Mouse (Mus musculus) CH12F3 (cell line): Measurements from ENCODE around the gene Trim67.

Source experiments
- in situ Hi-C: fragments of 300-500 bp; cut with MboI; formaldehyde crosslinking; loops from 2 replicates; pipeline ENCODE4 v1.14.3; 2020; ENCODE audit warnings: low sequenced_read_pairs

The Trim67 gene

DNA sequence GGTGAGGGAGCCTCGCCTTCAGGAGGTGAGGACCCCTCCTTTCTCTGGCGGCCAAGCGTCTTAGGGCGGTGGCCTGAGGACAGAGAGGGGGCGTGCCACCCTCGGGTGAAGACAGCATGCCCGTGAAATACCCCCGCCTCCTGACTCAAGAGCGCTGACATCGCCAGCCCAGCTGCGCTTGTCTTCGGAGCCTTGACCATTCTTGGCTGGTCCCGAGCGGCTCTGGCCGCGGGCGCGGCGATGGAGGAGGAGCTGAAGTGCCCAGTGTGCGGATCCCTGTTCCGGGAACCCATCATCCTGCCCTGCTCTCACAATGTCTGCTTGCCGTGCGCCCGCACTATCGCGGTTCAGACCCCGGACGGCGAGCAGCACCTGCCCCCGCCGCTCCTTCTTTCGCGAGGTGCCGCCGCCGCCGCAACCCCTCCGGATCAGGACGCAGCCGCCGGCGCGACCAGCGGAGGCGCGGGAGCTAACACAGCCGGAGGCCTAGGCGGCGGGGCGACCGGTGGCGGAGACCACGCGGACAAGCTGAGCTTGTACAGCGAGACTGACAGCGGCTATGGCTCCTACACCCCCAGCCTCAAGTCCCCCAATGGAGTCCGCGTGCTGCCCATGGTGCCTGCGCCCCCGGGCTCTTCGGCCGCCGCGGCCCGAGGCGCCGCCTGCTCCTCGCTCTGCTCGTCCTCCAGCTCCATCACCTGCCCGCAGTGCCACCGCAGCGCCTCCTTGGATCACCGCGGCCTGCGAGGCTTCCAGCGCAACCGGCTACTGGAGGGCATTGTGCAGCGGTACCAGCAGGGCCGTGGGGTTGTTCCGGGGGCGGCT, 981 bp downstream of the Trim67 start:
- in situ Hi-C loops = no loop called here

- in situ Hi-C loops = no loop called here
These were observed 1.5 kb downstream of the Trim67 start for GRCm38 (mm10) chr8:124794486-124794780.

DNA sequence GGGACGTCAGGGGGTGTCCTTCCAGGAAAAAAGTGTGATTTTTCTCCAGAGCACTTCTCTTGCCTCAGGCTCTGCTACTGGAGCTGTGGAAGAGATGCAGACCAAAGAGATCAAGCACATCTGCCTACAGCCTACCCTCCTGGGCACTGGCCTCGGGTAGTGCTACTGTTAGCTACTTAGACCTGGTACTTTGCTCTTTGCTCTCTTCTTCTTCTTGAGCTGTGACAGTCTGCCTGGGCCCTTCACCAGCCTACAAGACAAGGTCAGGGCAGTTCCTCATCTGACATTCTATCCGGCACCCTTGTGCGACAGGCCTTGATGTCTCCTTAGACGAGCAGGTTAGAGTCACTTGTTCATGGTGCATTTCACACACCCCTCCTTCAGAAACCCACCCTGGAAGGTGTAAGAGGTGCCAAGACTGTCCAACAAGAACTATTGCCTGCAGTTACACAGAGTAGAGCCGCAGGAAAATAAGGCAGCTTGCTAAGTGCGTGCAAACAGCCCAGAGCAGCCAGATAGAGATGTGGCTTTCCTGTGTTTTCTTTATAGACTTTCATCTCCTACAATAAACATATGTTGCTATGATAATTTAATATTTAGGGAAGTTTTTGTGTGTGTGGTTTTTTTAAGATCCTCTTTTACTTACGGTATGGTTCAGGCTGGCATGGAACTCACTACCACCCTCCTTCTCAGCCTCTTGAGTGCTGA, 3.0 kb downstream of the Trim67 start:
- in situ Hi-C loops = no loop called here

- in situ Hi-C loops = no loop called here
These were observed 7.7 kb downstream of the Trim67 start for GRCm38 (mm10) chr8:124800542-124800941.

GRCm38 (mm10) chr8:124803824-124804702, 11.2 kb downstream of the Trim67 start:
- in situ Hi-C loops = no loop called here

DNA sequence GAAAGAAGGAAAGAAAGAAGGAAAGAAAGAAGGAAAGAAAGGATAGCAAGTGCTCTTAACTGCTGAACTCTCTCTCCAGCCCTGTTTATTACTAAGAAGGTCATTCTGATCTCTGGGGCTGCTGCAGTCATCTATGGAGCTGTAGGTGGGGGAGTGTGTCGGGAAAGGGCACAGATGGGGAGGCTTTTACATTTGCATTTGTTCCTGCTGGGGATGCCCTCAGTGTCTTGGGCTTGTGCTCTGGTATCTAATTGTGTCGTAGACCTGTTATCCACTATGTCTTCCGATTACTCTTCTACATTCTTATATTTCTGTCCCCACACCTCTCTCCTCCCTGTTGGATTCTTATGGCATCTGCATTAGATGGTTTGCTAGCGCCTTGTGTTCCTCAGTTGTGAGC, 13.1 kb downstream of the Trim67 start:
- in situ Hi-C loops = no loop called here

DNA sequence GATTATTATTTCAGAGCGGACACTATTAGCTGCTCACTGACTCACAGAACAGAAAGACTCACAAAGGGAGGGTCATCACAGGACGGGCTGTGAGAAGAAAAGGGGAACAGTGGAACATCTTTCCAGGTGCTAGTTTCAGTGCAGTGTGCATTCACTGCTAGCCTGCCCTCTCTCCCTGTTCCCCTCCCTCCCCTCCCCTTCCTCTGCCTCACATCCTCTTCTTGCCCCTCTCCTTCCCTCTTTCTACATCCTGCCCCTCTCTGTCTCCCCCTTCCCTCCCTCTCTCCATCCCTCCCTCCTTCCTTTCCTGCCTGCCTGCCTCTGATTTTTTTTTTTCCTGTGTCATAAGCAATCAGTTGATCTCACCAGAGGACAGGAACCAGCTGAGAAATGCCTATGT, 16.5 kb downstream of the Trim67 start:
- in situ Hi-C loops = no loop called here

- in situ Hi-C loops = no loop called here
These were observed 17.2 kb downstream of the Trim67 start for GRCm38 (mm10) chr8:124810056-124810610.

DNA sequence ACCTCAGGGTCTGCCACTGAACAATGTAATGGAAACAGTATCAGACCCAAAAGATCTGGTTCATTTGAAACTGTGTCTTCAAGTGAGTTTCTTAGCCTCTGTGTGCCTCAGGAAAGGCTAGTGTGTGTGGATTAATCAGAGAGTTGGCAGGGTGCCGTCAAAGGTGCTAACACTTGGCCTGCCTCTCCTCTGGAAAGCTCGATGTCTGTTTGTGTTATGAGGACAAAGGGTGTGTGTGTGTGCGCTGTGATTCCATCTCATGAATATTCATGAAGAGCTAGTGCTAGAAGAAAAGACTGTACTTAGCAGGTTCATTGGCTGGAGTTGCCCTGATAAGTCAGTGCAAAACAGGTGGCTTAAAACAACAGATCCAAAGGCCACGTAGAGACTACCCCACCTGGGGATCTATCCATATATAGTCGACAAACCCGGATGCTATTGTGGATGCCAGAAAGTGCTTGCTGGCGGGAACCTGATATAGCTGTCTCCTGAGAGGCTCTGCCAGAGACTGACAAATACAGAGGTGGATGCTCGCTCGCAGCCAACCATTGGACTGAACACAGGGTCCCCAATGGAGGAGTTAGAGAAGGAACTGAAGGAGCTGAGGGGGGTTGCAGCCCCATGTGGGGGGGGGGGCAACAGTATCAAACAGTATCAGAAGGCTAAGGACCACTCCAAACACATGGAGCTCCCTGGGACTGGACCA, 17.9 kb downstream of the Trim67 start:
- in situ Hi-C loops = no loop called here

DNA sequence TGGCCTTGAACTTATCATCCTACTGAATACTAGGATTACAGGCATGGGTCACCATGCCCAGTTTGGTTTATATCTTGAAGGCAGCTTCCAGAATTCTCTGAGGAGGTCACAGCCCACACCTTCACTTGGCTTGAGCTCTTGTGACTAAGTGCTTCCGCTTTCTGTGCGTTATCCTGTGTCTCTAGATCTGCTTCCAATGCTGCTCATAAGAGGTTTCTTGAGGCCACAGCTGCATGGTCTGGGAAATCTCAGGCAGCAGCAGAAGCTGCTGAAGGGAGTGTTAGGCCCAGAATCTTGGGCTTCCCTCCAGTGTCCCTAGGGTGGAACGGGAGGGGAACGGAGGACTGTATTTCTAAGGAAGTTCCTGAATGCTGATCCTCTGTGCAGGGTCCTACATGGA, 20.4 kb downstream of the Trim67 start:
- in situ Hi-C loops = no loop called here

- in situ Hi-C loops = no loop called here
These were observed 23.0 kb downstream of the Trim67 start for GRCm38 (mm10) chr8:124815870-124816269.

DNA sequence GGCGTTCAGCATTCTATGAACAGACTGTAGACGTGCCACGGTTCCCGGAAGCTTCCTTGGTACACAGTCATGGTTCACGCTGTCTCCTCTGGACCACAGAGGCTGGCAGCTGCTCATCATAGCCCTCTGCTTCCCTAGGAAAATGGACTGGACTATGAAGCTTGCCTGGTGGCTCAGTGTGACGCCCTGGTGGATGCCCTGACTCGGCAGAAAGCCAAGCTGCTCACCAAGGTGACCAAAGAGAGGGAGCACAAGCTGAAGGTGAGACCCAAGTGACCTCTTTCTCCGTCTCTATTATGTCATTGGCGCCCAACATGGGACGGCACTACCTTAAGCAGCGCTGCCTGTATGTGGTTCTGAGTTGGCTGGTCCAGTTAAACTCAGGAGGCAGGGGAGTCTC, 24.0 kb downstream of the Trim67 start:
- in situ Hi-C loops = no loop called here

DNA sequence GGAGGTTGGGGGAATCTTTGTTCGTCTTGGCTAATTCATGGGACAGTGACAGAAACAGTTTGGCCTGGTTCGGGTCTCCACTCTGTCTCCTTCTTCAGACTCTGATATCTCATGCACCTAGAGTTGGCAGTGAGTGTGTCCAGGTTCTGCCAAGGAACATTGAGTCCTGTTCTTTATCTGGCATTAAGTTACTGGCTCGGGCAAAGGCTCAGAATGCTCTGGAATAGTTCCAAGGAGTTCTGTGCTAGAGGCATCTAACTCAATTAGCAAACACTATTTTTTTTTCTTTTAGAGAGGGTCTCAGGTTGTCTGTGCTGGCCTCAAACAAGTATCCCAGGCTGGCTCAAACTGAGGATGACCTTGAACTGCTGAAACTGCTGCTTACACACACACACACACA, 24.5 kb downstream of the Trim67 start:
- in situ Hi-C loops = no loop called here

GRCm38 (mm10) chr8:124819612-124820115, 26.8 kb downstream of the Trim67 start:
- in situ Hi-C loops = no loop called here

DNA sequence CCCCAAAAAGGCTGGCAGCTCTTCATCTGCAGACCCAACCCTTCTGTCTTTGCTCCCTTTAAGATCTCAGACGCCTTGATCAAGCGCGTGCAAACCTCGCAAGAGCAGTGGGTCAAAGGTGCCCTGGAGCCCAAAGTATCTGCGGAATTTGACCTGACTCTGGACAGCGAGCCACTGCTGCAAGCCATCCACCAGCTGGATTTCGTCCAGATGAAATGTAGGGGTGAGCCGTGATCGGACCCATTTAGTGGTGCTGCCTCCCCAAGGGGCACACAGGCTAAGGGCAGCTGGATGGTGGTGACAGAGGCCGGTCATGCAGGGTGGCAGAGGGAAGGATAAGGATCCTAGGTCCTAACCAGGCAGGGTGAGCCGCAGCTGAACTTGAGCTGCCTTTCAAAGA, 27.2 kb downstream of the Trim67 start:
- in situ Hi-C loops = no loop called here

DNA sequence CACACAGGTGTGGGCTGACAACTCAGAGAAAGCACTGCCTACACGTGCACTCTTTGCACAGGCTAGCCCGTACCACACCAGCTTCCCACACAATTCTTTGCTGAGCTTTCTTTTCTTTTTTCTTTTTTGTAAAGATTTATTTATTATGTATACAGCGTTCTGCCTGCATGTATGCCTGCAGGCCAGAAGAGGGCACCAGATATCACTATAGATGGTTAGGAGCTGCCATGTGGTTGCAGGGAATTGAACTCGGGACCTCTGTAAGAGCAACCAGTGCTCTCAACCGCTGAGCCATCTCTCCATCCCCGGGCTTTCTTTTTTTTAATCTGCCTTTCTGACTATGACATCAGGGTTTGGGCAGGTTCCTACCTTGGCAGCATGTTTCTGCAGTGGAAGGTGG, 30.6 kb downstream of the Trim67 start:
- in situ Hi-C loops = no loop called here

GRCm38 (mm10) chr8:124826658-124827057, 33.8 kb downstream of the Trim67 start:
- in situ Hi-C loops = no loop called here

DNA sequence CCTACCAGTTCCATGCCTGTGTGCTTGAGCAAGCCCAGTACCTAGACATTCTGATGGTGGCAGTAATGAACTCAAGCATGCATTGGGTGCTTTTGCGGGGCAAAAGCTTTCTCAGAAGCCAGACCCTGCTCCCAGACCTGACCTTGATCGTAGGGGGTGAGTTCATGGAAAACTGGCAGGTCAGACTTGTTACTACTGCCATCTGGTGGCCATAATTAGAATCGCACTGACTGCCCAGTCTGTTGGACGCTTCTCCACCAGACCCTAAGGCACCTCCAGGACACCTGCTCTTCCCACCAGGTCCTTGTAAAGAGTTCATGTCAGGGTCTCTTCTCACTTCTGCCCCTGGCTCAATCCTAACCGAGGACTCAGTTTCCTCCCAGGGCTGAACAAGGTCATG, 34.5 kb downstream of the Trim67 start:
- in situ Hi-C loops = no loop called here

- in situ Hi-C loops = no loop called here
These were observed 35.8 kb downstream of the Trim67 start for GRCm38 (mm10) chr8:124828561-124829240.

- in situ Hi-C loops = no loop called here
These were observed 37.2 kb downstream of the Trim67 start for GRCm38 (mm10) chr8:124830050-124830449.
